Mouse (Mus musculus) gastrocnemius, postnatal 36 days (tissue): ENCODE measurements around the gene Rab6a. TPM values are rescaled to one million over a fixed set of nuclear protein-coding genes. Genes with fewer than 3 reads are reported as not detected.

Source experiments
- DNase-seq, 2 experiments: peaks; one replicate each; pipeline ENCODE4 v3.0.0; 2022
- intact Hi-C: fragments of 180-260 bp; cut with DNase I; formaldehyde crosslinking; loops from one replicate; pipeline ENCODE4 v1.15.1; 2025
- total RNA-seq, 2 experiments: library from RNA; stranded (reverse); gene quantifications; 2 replicates each; pipeline ENCODE4 v1.2.3; 2021

The Rab6a gene
- total RNA-seq, 2 experiments from 2014 or later, result 53.8 to 59.7 TPM

DNA sequence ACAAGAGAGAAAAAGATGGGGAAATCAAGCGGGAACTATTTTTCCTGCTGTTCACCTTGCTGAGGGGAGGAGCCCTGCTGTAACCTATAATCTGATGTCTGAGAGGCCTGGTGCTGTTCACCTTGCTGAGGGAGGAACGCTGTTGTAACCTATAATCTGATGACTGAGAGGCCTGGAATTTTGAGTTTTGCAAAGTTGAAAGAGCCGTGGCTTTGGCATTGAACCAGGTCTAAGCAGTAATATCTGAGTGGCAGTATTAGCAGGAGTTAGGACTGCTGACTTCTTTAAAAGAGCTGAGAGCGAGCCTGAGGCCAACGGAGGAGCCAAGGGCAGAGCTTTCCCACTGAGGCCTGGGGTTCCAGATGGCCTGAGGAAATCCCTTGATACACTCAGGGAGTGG is 70.8 kb downstream of the Rab6a start:
- intact Hi-C loops, result no loop called here
- DNase-seq, result no peak

DNA sequence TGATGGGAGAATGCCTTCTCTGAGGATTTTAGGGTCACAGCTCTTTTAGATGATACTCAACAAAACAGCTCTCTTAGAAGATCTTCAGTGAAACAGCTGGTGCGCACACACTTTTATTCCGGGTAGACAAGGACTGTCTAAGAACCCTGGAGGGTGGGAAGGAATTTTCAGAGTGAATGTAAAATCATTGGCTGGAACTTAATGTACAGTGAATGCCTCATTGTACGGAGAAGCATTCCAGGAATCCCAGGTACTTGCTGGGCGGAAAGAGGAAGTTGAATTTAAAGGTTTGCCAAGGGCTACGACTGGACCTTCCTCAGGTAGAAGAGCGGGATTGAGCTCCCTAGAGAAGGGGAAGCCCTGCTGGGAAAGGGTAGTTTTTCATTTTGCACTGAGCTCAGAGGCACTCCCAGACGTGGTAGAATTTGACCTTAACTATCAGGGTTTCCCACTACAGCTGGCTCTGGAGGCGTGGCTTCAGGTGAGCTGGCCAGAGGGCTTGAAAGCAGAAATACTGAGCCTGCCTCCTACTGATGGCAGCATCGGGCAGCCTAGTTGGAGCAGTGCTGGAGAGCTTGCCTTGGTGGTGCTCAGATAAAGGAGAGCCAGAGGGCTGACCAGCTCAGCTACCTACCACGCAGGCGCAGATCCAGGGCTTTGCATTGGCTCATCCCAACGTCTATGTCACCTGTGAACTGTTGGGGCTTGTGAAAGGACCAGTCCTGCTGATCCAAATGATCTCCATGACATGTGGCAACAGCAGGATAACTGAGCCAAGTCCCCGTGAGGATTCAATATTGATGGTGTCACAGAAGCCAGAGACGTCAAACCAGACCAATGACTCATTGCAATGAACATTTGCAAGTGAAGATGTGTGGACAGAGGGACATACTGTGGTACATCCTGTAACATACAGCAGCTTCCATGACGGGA is 72.0 kb downstream of the Rab6a start:
- intact Hi-C loops, result no loop called here
- DNase-seq, result no peak

DNA sequence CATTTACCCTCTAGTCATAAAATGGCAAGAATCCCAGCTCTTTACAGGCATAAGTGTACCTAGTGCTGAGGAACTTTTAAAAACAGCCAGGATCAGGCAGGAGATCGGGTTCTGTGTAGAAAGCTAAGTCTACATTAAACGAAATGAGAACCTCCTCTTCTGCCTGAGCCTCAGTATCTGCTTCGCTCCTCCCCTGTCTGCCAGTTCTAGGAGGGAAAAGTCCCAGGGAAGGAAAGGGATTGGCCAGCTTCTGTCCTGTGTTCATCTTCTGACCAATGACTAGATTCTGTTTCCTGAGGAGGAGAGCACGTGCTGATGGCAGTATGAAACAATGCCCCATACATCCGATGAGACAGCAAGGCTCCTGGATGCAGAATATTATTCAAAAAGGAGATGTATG is 73.9 kb downstream of the Rab6a start:
- intact Hi-C loops, result no loop called here

DNA sequence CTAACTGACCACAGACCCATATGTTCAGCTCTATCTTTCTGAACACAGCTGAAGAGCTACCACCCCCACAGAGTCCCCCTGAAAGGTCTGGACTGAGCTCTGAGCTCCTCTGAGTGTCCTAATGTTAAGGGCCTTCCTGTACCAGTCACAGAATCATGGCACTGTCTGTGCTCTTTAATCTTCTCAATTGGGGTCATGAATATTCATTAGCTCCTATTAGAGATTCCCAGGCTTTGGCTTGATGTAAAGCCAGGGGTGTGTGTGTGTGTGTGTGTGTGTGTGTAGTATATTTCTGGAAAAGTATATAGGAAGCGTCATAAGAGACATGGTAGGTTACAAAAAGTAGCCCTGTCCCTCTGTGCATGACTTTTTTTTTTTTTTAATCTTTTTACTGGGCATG is 76.0 kb downstream of the Rab6a start:
- intact Hi-C loops, result no loop called here
- DNase-seq, result no peak

More for the DNA sequence above, 73.9 kb downstream of the Rab6a start:
- no peak for DNase-seq

DNA sequence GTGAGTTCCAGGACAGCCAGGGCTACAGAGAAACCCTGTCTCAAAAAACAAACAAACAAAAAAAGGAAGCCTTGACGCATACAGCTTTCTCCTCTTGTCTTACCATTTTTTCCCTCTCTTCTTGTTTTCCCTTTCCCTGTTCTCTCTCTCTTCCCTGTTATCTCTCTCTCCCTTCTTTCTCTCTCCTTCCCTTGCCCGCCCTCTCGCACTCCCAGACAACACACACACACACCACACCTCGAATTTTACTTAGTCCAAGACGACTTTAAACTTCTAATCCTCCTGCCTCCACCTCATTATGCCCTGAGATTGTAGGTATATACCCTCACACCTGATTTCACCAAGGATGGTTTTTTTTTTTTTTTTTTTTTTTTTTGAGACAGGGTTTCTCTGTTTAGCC is 76.9 kb downstream of the Rab6a start:
- DNase-seq, result no peak
- intact Hi-C loops, result loop anchor here (2.0 kb wide), 1 partner anchor 115 kb away; no protein-coding TSS in a partner anchor

DNA sequence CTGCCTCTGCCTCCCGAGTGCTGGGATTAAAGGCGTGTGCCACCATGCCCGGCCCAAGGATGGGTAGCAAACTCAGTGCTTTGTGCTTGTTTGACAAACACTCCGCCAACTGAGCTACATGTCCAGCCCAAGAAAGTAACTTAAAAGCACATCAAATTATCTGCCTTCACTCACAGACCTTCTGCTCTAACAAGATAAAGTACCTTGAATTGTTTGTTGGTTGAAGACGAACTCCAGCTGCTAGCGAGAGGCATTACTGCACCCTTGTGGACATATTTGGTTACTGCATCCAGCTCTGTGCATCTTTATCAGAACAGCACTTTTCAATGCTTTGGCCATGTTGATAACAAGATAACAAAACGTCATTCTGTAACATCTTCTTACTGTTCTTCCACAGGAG is 77.3 kb downstream of the Rab6a start:
- DNase-seq, result no peak
- intact Hi-C loops, result loop anchor here (2.0 kb wide), 1 partner anchor 114 kb away; no protein-coding TSS in a partner anchor

DNA sequence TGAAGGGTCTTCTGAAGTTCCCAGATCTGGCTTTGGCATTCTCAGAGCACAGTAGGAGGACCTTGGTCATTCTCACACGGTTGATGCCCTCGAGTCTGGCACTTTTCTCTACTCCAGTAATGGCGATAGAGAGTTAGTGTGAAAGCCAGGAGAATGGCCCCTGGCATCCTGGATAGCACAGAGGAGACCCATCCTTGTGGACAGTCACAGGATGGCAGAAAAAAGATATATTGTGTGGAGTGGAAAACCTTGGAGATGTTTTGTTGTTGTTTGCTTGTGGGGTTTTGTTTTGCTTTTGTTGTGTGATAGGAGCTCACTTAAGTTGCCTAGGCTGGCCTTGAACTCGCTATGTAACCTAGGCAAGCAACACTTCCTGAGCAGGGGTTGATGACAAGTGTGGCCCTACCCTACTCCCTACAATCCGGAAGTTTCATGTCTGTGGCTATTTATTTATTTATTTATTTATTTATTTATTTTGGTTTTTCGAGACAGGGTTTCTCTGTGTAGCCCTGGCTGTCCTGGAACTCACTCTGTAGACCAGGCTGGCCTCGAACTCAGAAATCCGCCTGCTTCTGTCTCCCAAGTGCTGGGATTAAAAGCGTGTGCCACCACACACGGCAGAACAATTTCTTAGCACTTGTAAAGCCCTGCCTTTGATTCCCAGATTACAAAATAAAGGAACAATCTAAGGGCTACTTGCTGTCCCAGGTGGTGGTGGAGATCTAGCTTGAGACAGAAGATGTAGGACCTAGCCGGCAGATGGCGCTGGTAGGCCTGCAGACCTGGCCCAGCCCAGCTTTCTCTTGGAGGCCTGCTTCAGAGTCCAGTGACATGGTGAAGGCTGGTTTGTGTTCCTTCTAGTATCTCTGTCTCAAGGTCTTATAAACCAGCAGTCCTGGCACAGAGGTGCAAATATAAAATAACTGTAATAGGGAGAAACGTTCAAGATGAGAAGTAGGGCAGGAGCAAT is 78.1 kb downstream of the Rab6a start:
- intact Hi-C loops, result loop anchor here (2.0 kb wide), 1 partner anchor 113 kb away; no protein-coding TSS in a partner anchor
- peak; percentile 45 to 70 for DNase-seq

DNA sequence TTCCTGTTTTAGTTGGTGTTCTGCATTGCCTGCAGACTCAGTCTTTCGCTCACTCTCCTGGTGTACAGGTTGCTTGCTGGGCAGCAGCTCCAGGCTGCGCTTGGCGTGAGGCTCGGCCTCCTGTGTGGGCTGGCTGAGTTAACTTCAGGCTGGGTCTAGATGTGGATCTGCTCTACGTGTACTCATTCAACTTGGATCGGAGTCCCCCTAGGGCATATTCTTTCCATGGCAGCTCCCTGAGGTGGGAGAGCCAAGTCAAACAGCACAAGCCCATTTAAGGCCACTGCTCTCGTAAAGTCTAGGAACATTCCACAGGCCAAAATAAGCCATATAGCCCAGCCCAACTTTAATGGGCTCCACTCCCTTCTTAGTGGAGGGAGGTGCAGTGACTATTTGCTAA is 81.3 kb downstream of the Rab6a start:
- intact Hi-C loops, result no loop called here
- no peak for DNase-seq

Other genes with a start within 250 kb of the Rab6a start
- gene C2cd3, start 235.2 kb upstream of the Rab6a start, total RNA-seq, result 1 to 10 TPM; 5.6 to 6.5 TPM
- gene Ppme1, start 235.1 kb upstream of the Rab6a start, total RNA-seq, result 10 to 100 TPM; 25.3 to 27.0 TPM
- gene Ucp3, start 134.4 kb upstream of the Rab6a start, total RNA-seq, result 100 to 1,000 TPM; 173 to 239 TPM
- 10 to 100 TPM; 29.8 to 36.9 TPM for gene Ucp2, start 114.1 kb upstream of the Rab6a start, total RNA-seq
- not detected for gene Dnajb13, start 92.5 kb upstream of the Rab6a start, total RNA-seq
- gene Coa4, start 70.3 kb upstream of the Rab6a start, total RNA-seq, result 10 to 100 TPM in 1 of 2 experiments, 1 to 10 TPM in 1; 9.1 to 10.4 TPM
- gene Mrpl48, start 891 bp downstream of the Rab6a start, total RNA-seq, result 10 to 100 TPM; 54.6 to 60.6 TPM
- 10 to 100 TPM; 24.3 to 27.6 TPM for gene Plekhb1, start 55.0 kb downstream of the Rab6a start, total RNA-seq
- 10 to 100 TPM; 33.8 to 37.1 TPM for gene Fam168a, start 99.2 kb downstream of the Rab6a start, total RNA-seq